Mouse (Mus musculus) forebrain, embryonic 16.5 days (tissue): ENCODE measurements around the gene Pck1. TPM values are rescaled to one million over a fixed set of nuclear protein-coding genes. Genes with fewer than 3 reads are reported as not detected.

Experiments used
- ATAC-seq: fragments of 200-750 bp; cut with Nextera tagmentation; 2 replicates; pipeline ENCODE4 v1.8.0; 2017; ENCODE audit warnings: mild to moderate bottlenecking, moderate library complexity
- H3K27ac ChIP-seq: fragments of 300-500 bp; sonication (generic); 2 replicates; pipeline ENCODE4 v1.5.1; 2014; ENCODE audit warnings: low read length, control low read depth
- H3K27me3 ChIP-seq: fragments of 300-500 bp; sonication (generic); replicated peaks from 2 replicates; pipeline ENCODE4 v1.6.1; 2014; ENCODE audit warnings: low read length; ENCODE audit not compliant: control insufficient read depth, insufficient read depth
- H3K36me3 ChIP-seq: fragments of 300-500 bp; sonication (generic); 2 replicates; pipeline ENCODE4 v1.6.1; 2014; ENCODE audit not compliant: control insufficient read depth, insufficient read depth
- H3K4me1 ChIP-seq: fragments of 300-500 bp; sonication (generic); replicated peaks from 2 replicates; pipeline ENCODE4 v1.6.1; 2014; ENCODE audit warnings: low read length; ENCODE audit not compliant: control insufficient read depth, insufficient read depth
- H3K4me2 ChIP-seq: fragments of 300-500 bp; sonication (generic); 2 replicates; pipeline ENCODE4 v1.6.1; 2014; ENCODE audit warnings: mild to moderate bottlenecking, low read length, control low read depth
- H3K4me3 ChIP-seq: fragments of 300-500 bp; sonication (generic); replicated peaks from 2 replicates; pipeline ENCODE4 v1.5.1; 2014; ENCODE audit warnings: mild to moderate bottlenecking, low read length, control low read depth
- H3K9ac ChIP-seq: fragments of 300-500 bp; sonication (generic); replicated peaks from 2 replicates; pipeline ENCODE4 v1.6.1; 2014; ENCODE audit warnings: low read depth, low read length, control low read depth
- H3K9me3 ChIP-seq: fragments of 300-500 bp; sonication (generic); 2 replicates; pipeline ENCODE4 v1.6.1; 2016; ENCODE audit warnings: low read length; ENCODE audit not compliant: control insufficient read depth
- WGBS: fragments of 180-500 bp; shearing (Covaris S2); extraction: QIAGEN DNeasy Blood & Tissue Kit; methylation state at CpG from one replicate; pipeline ENCODE4 v1.1.7; 2014; 5-methylcytosine and 5-hydroxymethylcytosine counted together
- polyA plus RNA-seq: library from polyadenylated mRNA; unstranded; fragments of >200 nt; fragmentation: Nextera tagmentation; extraction: Ambion mirVana; gene quantifications from 2 replicates; pipeline ENCODE4 v1.2.1, GENCODE M21; 2015

Gene Pck1
- polyA plus RNA-seq, 1 experiment from 2014 or later, result not detected

GRCm38 (mm10) chr2:173204671-173205070, 51.8 kb downstream of the Pck1 start:
- no peak overlapping the region for H3K9ac ChIP-seq
- no peaks in the 10 kb centered on the region for H3K27me3 ChIP-seq
- WGBS, result 71% methylated on average over 4 of the region's 4 CpGs
- no peak overlapping the region for H3K4me3 ChIP-seq
- H3K36me3 ChIP-seq, result no peaks in the 10 kb centered on the region
- H3K27ac ChIP-seq, result no peak overlapping the region
- no peak for ATAC-seq
- H3K4me2 ChIP-seq, result no peak overlapping the region
- H3K9me3 ChIP-seq, result no peaks in the 10 kb centered on the region
- H3K4me1 ChIP-seq, result no peaks in the 10 kb centered on the region

GRCm38 (mm10) chr2:173205563-173206099, 52.8 kb downstream of the Pck1 start:
- no peak overlapping the region for H3K9ac ChIP-seq
- no peak overlapping the region for H3K4me3 ChIP-seq
- WGBS, result 94% methylated on average over 14 of the region's 14 CpGs
- H3K27ac ChIP-seq, result no peak overlapping the region
- no peaks in the 10 kb centered on the region for H3K36me3 ChIP-seq
- ATAC-seq, result no peak
- H3K9me3 ChIP-seq, result no peaks in the 10 kb centered on the region
- H3K4me2 ChIP-seq, result no peak overlapping the region
- no peaks in the 10 kb centered on the region for H3K27me3 ChIP-seq
- H3K4me1 ChIP-seq, result no peaks in the 10 kb centered on the region

GRCm38 (mm10) chr2:173207051-173207450, 54.2 kb downstream of the Pck1 start:
- no peaks in the 10 kb centered on the region for H3K27me3 ChIP-seq
- H3K27ac ChIP-seq, result no peak overlapping the region
- no peaks in the 10 kb centered on the region for H3K4me1 ChIP-seq
- H3K4me2 ChIP-seq, result no peak overlapping the region
- 99% methylated on average over 3 of the region's 3 CpGs for WGBS
- H3K9ac ChIP-seq, result no peak overlapping the region
- no peak for ATAC-seq
- no peaks in the 10 kb centered on the region for H3K9me3 ChIP-seq
- H3K4me3 ChIP-seq, result no peak overlapping the region
- no peaks in the 10 kb centered on the region for H3K36me3 ChIP-seq

Other genes with a start within 250 kb of the Pck1 start
- gene Bmp7, start 212.7 kb upstream of the Pck1 start, polyA plus RNA-seq, result 7.4 and 9.7 TPM in 2 replicates
- 0.68 and 0.75 TPM in 2 replicates for gene Spo11, start 175.3 kb upstream of the Pck1 start, polyA plus RNA-seq
- gene Rae1, start 152.9 kb upstream of the Pck1 start, polyA plus RNA-seq, result 156 TPM in 2 replicates
- gene Rbm38, start 132.6 kb upstream of the Pck1 start, polyA plus RNA-seq, result 23.3 and 23.4 TPM in 2 replicates
- gene Ctcfl, start 33.5 kb upstream of the Pck1 start, polyA plus RNA-seq, result not detected in 2 replicates
- not detected in 2 replicates for gene Zbp1, start 65.9 kb downstream of the Pck1 start, polyA plus RNA-seq
- 7.2 and 7.3 TPM in 2 replicates for gene Pmepa1, start 123.5 kb downstream of the Pck1 start, polyA plus RNA-seq